Mouse (Mus musculus) heart, adult 18-20 months (tissue): ENCODE measurements around the gene Olfr1443. TPM values are rescaled to one million over a fixed set of nuclear protein-coding genes. Genes with fewer than 3 reads are reported as not detected.
A peak's percentile ranks its signal among the peaks of the same experiment; 100 is the strongest.
"Not testable (repeated sequence)": the region's sequence is repeated elsewhere in the genome, so short reads cannot be mapped to it uniquely, and the experiment has no call there.

Experiments used
- DNase-seq, 2 experiments: peaks; one replicate each; pipeline ENCODE4 v3.0.0; 2021 to 2022; ENCODE audit warnings: mixed read lengths in 1 of 2
- long read RNA-seq, 2 experiments: library from polyadenylated mRNA; stranded (forward); transcript quantifications; one replicate each; pipeline ENCODE4 v2.0.0; 2021
- total RNA-seq, 2 experiments: library from RNA; stranded (reverse); gene quantifications; 2 replicates each; pipeline ENCODE4 v1.2.3; 2021

The Olfr1443 gene
- not detected for total RNA-seq
- long read RNA-seq, experiment 1, result 0 reads
- long read RNA-seq, experiment 2, result 0 reads

GRCm38 (mm10) chr19:12677812-12678211 lies at the start of gene Olfr1443:
Olfr1443 (plus strand) TSS chr19:12678112.
- DNase-seq, result no peak

GRCm38 (mm10) chr19:12633176-12633575 lies 44.7 kb upstream of the Olfr1443 start, which contains the start of gene Glyat:
Glyat (plus strand) TSS chr19:12633308.
- no peak for DNase-seq

DNA sequence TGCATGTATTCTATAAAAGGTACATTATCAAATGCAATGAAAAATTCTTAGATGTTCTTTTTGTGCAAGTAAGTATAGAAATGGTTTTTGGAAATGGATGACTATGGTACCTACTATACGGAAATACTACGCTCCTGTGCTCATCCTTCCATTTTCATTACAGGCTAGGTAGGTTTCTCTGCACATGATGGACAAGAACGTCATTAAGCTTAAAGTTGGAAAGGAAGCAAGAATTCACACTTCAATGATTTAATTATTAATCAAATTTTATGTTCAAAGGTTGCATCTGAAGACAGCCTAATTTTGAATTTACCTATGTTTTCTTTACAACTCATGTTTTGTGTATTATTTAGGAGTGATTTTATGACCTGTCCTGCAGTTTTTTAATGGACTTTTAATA lies 43.7 kb upstream of the Olfr1443 start:
- DNase-seq, result no peak

GRCm38 (mm10) chr19:12634963-12635362 lies 42.9 kb upstream of the Olfr1443 start:
- no peak for DNase-seq

DNA sequence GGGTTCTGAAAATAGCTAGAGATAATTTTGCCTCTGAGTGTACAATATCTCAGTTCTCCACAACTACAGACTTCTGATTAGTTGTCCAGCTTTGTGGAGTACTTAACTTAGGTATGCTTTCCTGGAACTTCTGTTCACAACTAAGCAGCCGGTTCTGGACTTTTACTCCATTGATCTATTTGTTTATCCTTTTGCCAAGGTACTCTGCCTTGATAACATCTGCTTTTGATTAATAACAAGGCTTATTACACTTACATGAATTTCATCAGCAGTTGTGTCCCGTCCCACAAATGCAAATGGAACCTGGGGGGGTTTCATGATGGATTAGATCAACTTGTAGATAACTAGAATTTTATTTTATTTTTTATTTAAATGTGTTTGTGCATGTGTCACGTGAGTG lies 41.0 kb upstream of the Olfr1443 start:
- DNase-seq, result no peak

- no peak for DNase-seq
Measured at GRCm38 (mm10) chr19:12638049-12638448, 39.9 kb upstream of the Olfr1443 start.

DNA sequence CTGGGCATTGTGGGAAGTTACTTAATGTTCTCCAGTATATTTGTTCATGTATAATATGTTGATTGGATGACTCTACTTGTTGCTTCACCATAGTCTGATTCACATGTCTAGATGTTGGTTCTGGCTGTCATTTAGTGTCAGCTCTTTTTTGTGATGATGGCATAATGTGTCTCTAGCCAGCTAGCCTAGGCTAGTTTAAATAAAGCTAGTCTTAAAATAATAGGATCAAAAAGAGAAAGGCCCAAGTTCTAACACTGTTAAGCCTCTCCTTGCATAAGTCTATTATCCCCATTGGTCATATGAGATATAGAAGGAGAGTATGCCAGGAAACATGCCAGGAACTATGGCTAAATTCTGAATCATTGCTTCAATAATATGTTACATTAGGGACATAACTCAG lies 28.4 kb upstream of the Olfr1443 start:
- no peak for DNase-seq

- no peak for DNase-seq
Measured at GRCm38 (mm10) chr19:12666156-12666555, 11.8 kb upstream of the Olfr1443 start.

DNA sequence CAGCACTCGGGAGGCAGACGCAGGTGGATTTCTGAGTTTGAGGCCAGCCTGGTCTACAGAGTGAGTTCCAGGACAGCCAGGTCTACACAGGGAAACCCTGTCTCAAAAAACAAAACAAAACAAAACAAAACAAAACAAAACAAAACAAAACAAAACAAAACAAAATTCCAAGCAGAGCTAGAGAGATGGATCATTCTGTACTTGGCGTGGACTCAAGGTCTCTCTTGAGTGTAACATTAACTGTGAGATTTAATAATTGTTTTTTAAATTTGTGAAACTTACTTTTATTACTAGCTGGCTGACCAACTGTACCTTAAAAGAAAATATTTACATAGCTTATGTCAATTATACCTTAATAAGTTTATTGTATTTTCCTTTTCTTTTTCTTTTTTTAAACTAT lies 9.3 kb upstream of the Olfr1443 start:
- not testable (repeated sequence) for DNase-seq

GRCm38 (mm10) chr19:12670139-12670538 lies 7.8 kb upstream of the Olfr1443 start, which contains the start of gene Olfr1442:
Olfr1442 (plus strand) TSS chr19:12670439.
- no peak for DNase-seq

GRCm38 (mm10) chr19:12671051-12671450 lies 6.9 kb upstream of the Olfr1443 start:
- no peak for DNase-seq

GRCm38 (mm10) chr19:12684638-12685037 lies 6.7 kb downstream of the Olfr1443 start:
- DNase-seq, result no peak

- no peak for DNase-seq
Measured at GRCm38 (mm10) chr19:12685231-12685630, 7.3 kb downstream of the Olfr1443 start.

DNA sequence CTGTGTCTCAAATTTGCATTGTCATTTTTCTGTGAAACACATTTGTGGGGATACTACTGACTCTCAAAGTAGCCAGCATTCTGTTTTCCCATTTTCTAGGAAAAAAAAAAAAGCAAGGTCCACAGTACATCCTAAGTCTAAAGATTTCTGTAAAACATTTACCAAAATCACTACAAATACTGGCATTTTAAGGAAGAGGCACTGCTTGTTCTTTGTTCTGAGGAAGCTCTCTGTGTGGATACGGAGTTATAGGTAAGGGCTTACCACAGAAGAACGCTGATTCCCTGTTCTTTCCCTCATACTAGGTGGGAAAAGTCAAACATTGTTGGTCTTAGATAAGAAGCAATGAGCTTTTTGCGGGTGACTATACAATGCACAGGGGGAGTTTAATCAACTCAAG lies 17.7 kb downstream of the Olfr1443 start, which contains the start of gene Keg1:
TSS of gene Keg1 (plus strand) at position 197 of the 400 bp plus-strand sequence.
- no peak for DNase-seq

DNA sequence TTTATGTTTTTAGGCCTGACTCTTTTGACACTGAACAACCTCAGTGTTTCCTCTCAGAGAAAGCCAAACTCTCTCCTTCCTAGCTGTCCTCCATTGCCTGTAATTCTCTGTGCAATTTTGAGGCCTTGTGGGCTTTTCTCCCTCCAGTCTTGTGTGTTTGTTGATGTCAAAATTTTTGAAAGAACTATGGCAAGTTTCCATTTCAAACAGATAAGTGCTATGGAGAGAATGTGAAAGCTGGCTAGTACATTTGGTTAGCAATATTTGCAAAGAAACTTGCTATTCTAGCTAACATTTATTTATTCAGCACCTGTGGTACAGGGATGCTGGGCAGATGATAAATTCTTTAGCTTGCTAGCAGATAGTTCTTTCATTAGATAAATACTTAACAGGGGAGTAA lies 18.3 kb downstream of the Olfr1443 start:
- no peak for DNase-seq

DNA sequence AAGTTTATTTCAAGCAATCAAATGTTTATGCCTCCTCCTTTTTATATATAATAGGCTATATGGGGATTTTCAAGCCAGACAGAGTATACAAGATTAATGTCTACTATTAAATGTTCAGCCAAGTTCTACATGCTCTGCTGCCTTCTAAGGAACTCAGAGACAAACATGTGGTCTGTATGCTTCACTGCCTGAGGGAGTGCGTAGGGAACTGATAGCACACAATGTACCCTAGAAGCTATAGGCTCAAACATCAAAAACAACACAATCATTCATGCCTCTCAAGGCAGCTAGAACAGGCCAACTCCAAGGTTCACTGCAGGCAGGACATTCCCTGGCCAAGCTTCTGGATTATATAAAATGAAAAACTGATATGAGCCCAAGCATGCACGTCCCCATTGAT lies 30.5 kb downstream of the Olfr1443 start:
- no peak for DNase-seq

DNA sequence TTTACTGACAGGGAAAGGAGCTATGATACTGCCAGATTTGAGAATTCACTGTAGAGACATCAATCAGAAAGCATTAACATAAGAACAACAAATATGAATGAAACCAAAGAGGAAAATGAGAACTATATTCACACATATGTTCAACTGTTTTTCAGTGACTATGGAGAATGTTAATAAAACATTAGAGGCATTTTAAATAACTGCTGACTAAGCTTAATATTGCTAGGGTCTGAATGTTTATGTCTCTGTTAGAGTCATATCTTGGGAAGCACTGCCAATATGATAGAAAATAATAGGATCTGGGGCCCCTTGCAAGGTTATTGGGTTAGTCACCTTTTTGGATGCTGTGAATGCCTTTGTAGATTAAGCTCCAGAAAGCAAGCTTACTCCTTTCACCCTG lies 31.1 kb downstream of the Olfr1443 start:
- no peak for DNase-seq

DNA sequence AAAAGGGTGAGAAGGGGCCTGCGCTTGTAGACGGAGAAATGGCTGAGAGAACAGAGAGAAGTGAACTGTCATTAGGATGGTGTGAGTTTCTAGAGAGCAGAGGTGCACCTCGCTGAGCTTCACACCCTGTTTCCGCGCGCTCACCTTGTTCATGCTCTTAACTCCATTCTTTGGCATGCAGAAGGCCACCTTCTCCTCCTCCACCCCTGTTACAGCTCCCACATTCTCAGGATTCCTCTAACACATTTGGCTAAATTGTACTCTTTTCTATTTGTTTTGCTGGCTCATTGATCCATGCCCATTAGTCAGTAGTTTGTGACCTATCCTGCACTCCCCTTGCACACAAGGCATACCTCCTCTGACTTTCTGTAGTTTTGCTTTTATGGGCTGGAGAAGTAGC lies 41.3 kb downstream of the Olfr1443 start:
- no peak for DNase-seq

GRCm38 (mm10) chr19:12720463-12720862 lies 42.6 kb downstream of the Olfr1443 start:
- DNase-seq, result no peak

DNA sequence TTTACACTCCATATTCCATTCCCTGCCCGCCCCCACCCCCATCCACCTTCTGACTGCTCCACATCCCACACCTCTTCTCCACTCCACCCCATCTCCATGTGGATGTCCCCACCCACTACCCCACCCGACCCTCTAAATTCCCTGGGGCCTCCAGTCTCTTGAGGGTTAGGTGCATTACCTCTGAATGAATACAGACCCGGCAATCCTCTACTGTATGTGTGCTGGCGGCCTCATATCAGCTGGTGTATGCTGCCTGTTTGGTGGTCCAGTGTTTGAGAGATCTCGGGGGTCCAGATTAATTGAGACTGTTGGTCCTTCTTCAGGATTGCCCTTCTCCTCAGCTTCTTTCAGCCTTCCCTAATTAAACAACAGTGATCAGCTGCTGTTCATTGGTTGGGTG lies 43.0 kb downstream of the Olfr1443 start:
- not testable (repeated sequence) for DNase-seq

DNA sequence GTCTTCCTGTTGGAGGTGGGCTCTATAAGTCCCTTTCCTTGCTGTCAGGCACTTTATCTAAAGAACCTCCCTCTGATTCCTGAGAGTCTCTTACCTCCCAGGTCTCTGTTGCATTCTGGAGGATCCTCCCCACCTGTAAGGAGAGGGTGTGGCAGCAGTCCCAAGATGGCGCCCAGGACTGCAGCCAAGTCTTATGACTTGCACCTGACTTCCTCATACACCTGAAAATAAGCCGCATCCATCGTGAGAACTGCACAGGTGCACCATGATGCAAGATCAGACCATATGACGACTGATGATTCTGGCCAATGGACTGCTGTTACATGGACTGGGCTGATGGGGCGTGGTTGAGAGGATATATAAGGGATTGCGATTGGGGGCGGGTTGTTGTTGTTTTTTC lies 43.7 kb downstream of the Olfr1443 start:
- not testable (repeated sequence) for DNase-seq

- DNase-seq, result peak; percentile 41 to 71
Measured at GRCm38 (mm10) chr19:12722308-12722707, 44.4 kb downstream of the Olfr1443 start.

DNA sequence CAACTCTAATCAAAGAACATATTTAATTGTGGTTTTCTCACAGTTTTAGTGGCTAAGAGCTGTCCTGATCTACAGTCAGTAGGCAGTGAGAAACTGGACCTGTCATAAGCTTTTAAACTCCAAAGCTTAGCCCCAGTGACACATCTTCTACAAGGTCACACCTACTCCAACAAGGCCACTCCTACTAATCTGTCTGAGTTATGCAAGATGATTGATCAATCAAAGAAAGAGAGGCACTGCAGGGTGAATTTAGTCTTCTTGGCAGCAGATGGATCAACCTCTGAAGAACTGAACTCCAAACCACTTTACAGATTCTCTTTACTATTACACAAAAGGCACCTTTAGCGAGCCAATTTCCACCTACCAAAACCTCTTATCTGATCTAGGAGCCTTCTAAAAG lies 47.9 kb downstream of the Olfr1443 start:
- no peak for DNase-seq

DNA sequence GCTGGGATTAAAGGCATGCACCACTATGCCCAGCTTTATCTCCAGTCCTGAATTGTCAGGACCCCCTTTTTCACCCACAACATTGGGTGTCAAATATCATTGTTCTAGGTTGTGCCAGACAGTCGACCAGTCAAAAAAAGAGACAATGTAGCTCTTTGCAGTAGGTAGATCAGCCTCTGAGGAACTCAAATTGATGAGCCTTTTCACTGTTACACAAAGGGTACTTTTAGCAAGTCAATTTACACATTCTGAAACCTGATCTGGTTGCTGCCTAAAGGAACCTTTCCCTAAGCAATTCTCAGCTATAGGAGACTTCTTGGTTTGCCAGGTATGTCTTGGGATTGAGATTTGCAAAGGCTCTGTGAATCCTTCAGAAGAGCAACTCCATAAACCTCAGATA lies 53.1 kb downstream of the Olfr1443 start:
- DNase-seq, result no peak

DNA sequence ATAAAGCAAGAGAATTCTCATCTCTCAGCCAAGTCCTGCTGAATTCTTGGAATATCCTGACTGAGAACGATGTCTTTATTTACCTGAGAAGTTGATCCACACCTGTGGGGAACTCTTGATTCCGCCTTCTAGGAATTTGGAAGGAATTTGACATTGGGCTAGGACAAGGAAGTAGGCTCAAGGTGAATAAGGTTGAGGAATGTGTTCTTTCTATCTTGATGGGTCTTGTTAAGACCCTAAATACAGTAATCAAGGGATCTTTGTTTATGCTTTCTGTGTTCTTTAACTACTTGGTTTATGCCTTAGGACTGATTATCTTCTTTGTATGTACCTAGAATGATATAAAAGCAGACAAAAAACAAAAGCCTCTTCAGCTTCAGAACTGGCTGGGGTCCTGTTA lies 54.0 kb downstream of the Olfr1443 start:
- no peak for DNase-seq
